Mouse (Mus musculus) urinary bladder, postnatal 14 days (tissue): ENCODE results near the gene Sncb.

Experiments used
- DNase-seq: peaks from one replicate; pipeline ENCODE4 v3.0.0; 2021; ENCODE audit warnings: low spot score

The Sncb gene

GRCm38 (mm10) chr13:54783235-54783634 is 16.8 kb upstream of the Sncb start:
- DNase-seq: no peak

GRCm38 (mm10) chr13:54781086-54781485 is 14.7 kb upstream of the Sncb start:
- no peak for DNase-seq

GRCm38 (mm10) chr13:54780592-54780991 is 14.2 kb upstream of the Sncb start:
- no peak for DNase-seq

- no peak for DNase-seq
Measured at GRCm38 (mm10) chr13:54767012-54767411, 617 bp upstream of the Sncb start.

- no peak for DNase-seq
Measured at GRCm38 (mm10) chr13:54765281-54766191, 859 bp downstream of the Sncb start.

GRCm38 (mm10) chr13:54760906-54761305 is 5.5 kb downstream of the Sncb start:
- no peak for DNase-seq

GRCm38 (mm10) chr13:54760164-54760795 is 6.1 kb downstream of the Sncb start:
- no peak for DNase-seq

GRCm38 (mm10) chr13:54759496-54759895 is 6.9 kb downstream of the Sncb start:
- no peak for DNase-seq

- DNase-seq: no peak
Measured at GRCm38 (mm10) chr13:54758756-54759470, 7.5 kb downstream of the Sncb start.

- peak; percentile 77 for DNase-seq
Measured at GRCm38 (mm10) chr13:54758045-54758755, 8.2 kb downstream of the Sncb start.

GRCm38 (mm10) chr13:54757093-54757830 is 9.1 kb downstream of the Sncb start:
- no peak for DNase-seq

GRCm38 (mm10) chr13:54756156-54756712 is 10.2 kb downstream of the Sncb start:
- no peak for DNase-seq

GRCm38 (mm10) chr13:54755201-54755830 is 11.1 kb downstream of the Sncb start:
- DNase-seq: no peak

- no peak for DNase-seq
Measured at GRCm38 (mm10) chr13:54754169-54755080, 12.0 kb downstream of the Sncb start.

- no peak for DNase-seq
Measured at GRCm38 (mm10) chr13:54753733-54754132, 12.7 kb downstream of the Sncb start.

- no peak for DNase-seq
Measured at GRCm38 (mm10) chr13:54752656-54753055, 13.7 kb downstream of the Sncb start.

- peak; percentile 28 for DNase-seq
Measured at GRCm38 (mm10) chr13:54750699-54751098, 15.7 kb downstream of the Sncb start.

GRCm38 (mm10) chr13:54749864-54750411 is 16.5 kb downstream of the Sncb start, which contains the start of gene Gprin1:
Gene Gprin1, minus strand, starts transcription at chr13:54749874.
- DNase-seq: no peak
